Mouse (Mus musculus): Measurements from ENCODE around the gene Pou3f1. TPM values are rescaled to one million over a fixed set of nuclear protein-coding genes. Genes with fewer than 3 reads are reported as not detected.

Gene Pou3f1
- 0.01 and 0.02 TPM in 2 replicates for polyA plus RNA-seq (2012)

DNA sequence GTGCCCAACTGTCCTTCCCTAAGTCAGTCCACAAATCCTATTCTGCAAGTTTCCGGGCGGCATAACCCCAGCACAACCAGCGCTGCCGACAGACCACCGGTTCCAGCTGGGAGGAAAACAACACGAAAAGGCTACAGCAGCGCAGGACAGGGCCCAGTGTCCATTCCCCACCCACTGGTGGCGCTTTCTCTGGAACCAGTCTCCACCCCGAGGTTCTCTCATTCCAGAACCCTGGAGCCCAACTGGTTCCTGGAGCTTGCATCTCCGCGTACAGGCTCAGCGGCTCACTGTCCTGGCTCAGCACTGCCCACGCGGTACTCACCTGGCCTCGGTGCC, at the start of gene Pou3f1:
Gene Pou3f1, plus strand, starts transcription at position 290 of the 336 bp plus-strand sequence.
- peaks cover 18% of the 10 kb centered on the region for H3K4me1 ChIP-seq (ENCODE audit: control insufficient read depth)
- H3K9me3 ChIP-seq (ENCODE audit: control insufficient read depth, low read length), result peaks cover 23% of the 10 kb centered on the region
- TF ChIP-seq GATA1 (IDR thresholded peaks at IDR 0.05; ENCODE audit: low read length) (no peak), TAL1 (IDR thresholded peaks at IDR 0.05; ENCODE audit: low read length) (no peak)
- H3K4me3 ChIP-seq (replicated peaks), result peak within 1 kb of the TSS; percentile 44
- peaks cover 100% of the 10 kb centered on the region for H3K27me3 ChIP-seq (ENCODE audit: control insufficient read depth)
- H3K36me3 ChIP-seq (ENCODE audit: control insufficient read depth), result no peaks in the 10 kb centered on the region

- H3K9me3 ChIP-seq (ENCODE audit: control insufficient read depth, low read length), result no peaks in the 10 kb centered on the region
- H3K4me3 ChIP-seq (replicated peaks), result peak overlapping the region; percentile 63
- TF ChIP-seq TAL1 (IDR thresholded peaks at IDR 0.05; ENCODE audit: low read length) (no peak), GATA1 (IDR thresholded peaks at IDR 0.05; ENCODE audit: low read length) (no peak)
- H3K27me3 ChIP-seq (ENCODE audit: control insufficient read depth), result peaks cover 33% of the 10 kb centered on the region
- H3K36me3 ChIP-seq (ENCODE audit: control insufficient read depth), result peaks cover 4% of the 10 kb centered on the region; the same call in 1 of the 2 replicates
- peaks cover 91% of the 10 kb centered on the region for H3K4me1 ChIP-seq (ENCODE audit: control insufficient read depth)
These were observed 49.4 kb upstream of the Pou3f1 start for GRCm38 (mm10) chr4:124607166-124607565.

DNA sequence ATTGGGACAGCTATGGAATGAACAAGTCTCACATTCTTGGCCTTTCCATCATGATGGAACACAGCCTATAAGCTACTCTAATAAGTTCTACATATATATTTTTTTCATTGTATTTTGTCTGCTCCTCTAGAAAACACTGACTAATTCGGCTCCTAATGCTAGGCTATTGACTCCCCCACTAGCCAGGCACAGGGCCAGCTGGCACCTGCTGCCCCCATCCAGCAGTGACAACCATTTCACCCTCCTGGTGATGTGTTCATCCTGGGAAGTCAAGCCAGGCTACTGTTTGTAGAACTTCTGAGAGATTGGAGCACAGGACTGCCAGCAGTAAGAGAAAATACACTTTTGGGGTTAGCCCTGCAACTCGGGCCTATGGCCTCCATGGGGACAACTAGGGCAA, 46.5 kb upstream of the Pou3f1 start:
- TF ChIP-seq GATA1 (IDR thresholded peaks at IDR 0.05; ENCODE audit: low read length) (no peak), TAL1 (IDR thresholded peaks at IDR 0.05; ENCODE audit: low read length) (no peak)
- Histone ChIP-seq H3K27me3 (ENCODE audit: control insufficient read depth) (peaks cover 32% of the 10 kb centered on the region), H3K4me1 (ENCODE audit: control insufficient read depth) (peaks cover 72% of the 10 kb centered on the region), H3K36me3 (ENCODE audit: control insufficient read depth) (peaks cover 4% of the 10 kb centered on the region; the same call in 1 of the 2 replicates), H3K9me3 (ENCODE audit: control insufficient read depth, low read length) (no peaks in the 10 kb centered on the region), H3K4me3 (replicated peaks) (no peak overlapping the region)

GRCm38 (mm10) chr4:124610703-124611102, 45.9 kb upstream of the Pou3f1 start, which contains the start of gene 3100002H09Rik:
Gene 3100002H09Rik, minus strand, starts transcription at chr4:124610803.
- TF ChIP-seq GATA1 (IDR thresholded peaks at IDR 0.05; ENCODE audit: low read length) (no peak), TAL1 (IDR thresholded peaks at IDR 0.05; ENCODE audit: low read length) (no peak)
- Histone ChIP-seq H3K4me1 (ENCODE audit: control insufficient read depth) (peaks cover 66% of the 10 kb centered on the region), H3K27me3 (ENCODE audit: control insufficient read depth) (peaks cover 36% of the 10 kb centered on the region), H3K36me3 (ENCODE audit: control insufficient read depth) (peaks cover 3% of the 10 kb centered on the region; the same call in 1 of the 2 replicates), H3K4me3 (replicated peaks) (no peak within 1 kb of the TSS), H3K9me3 (ENCODE audit: control insufficient read depth, low read length) (no peaks in the 10 kb centered on the region)

- H3K27me3 ChIP-seq (ENCODE audit: control insufficient read depth), result peaks cover 47% of the 10 kb centered on the region
- H3K4me1 ChIP-seq (ENCODE audit: control insufficient read depth), result peaks cover 55% of the 10 kb centered on the region
- H3K4me3 ChIP-seq (replicated peaks), result no peak overlapping the region
- TF ChIP-seq TAL1 (IDR thresholded peaks at IDR 0.05; ENCODE audit: low read length) (no peak), GATA1 (IDR thresholded peaks at IDR 0.05; ENCODE audit: low read length) (peak; percentile 80)
- H3K9me3 ChIP-seq (ENCODE audit: control insufficient read depth, low read length), result no peaks in the 10 kb centered on the region
- H3K36me3 ChIP-seq (ENCODE audit: control insufficient read depth), result peaks cover 2% of the 10 kb centered on the region; the same call in 1 of the 2 replicates
These were observed 44.8 kb upstream of the Pou3f1 start for GRCm38 (mm10) chr4:124611768-124612167.

DNA sequence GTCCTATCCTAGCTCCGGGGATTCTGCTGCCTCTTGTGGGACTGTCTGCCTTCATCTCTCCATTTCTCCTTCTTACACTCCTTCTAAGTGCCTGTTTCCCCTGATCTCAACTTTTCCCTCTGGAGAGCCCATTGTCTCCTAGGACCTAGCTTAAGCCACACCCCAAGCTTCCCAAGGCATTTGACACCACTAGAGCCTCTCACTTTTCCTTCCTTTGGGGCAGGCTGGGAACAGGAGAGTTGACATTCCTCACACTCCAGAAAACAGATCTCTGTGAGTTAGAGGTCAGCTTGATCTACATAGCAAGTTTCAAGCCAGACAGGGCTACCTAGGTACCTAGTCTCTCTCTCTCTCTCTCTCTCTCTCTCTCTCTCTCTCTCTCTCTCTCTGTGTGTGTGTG, 42.4 kb upstream of the Pou3f1 start:
- TF ChIP-seq TAL1 (IDR thresholded peaks at IDR 0.05; ENCODE audit: low read length) (no peak), GATA1 (IDR thresholded peaks at IDR 0.05; ENCODE audit: low read length) (no peak)
- H3K4me1 ChIP-seq (ENCODE audit: control insufficient read depth), result peaks cover 31% of the 10 kb centered on the region
- no peaks in the 10 kb centered on the region for H3K9me3 ChIP-seq (ENCODE audit: control insufficient read depth, low read length)
- H3K36me3 ChIP-seq (ENCODE audit: control insufficient read depth), result no peaks in the 10 kb centered on the region
- H3K27me3 ChIP-seq (ENCODE audit: control insufficient read depth), result peaks cover 71% of the 10 kb centered on the region
- H3K4me3 ChIP-seq (replicated peaks), result no peak overlapping the region

DNA sequence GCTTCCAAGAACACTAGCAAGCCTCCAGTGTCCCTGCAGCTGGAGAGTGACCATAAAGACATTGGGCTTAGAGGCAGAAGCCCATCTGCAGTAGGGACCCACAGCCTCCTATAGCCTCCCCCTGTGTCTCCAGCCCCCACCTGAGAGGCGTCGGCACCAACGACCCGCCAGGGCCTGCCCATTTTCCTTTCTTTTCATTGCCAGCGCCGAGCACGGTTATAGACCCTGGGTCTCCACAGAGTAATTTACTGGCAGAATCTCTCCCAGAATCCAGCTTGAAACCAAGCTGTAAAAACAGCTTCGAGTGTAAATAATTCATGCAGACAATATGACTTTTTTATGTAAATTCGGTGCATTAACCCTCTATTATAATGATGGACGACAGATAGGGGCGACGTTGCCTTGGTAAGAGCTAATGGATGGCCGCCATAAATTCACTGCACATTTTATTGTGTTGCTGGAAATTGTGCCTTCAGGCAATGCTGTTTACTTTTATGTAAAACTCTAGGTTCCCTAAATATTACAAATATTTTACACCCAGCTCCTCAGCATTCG, 41.1 kb upstream of the Pou3f1 start:
- no peak overlapping the region for H3K4me3 ChIP-seq (replicated peaks)
- H3K9me3 ChIP-seq (ENCODE audit: control insufficient read depth, low read length), result no peaks in the 10 kb centered on the region
- H3K4me1 ChIP-seq (ENCODE audit: control insufficient read depth), result peaks cover 22% of the 10 kb centered on the region
- no peak for TF ChIP-seq TAL1 (IDR thresholded peaks at IDR 0.05; ENCODE audit: low read length)
- TF ChIP-seq GATA1 (IDR thresholded peaks at IDR 0.05; ENCODE audit: low read length), result no peak
- H3K27me3 ChIP-seq (ENCODE audit: control insufficient read depth), result peaks cover 84% of the 10 kb centered on the region
- H3K36me3 ChIP-seq (ENCODE audit: control insufficient read depth), result no peaks in the 10 kb centered on the region

- peaks cover 85% of the 10 kb centered on the region for H3K27me3 ChIP-seq (ENCODE audit: control insufficient read depth)
- no peaks in the 10 kb centered on the region for H3K36me3 ChIP-seq (ENCODE audit: control insufficient read depth)
- H3K4me3 ChIP-seq (replicated peaks), result no peak overlapping the region
- no peaks in the 10 kb centered on the region for H3K9me3 ChIP-seq (ENCODE audit: control insufficient read depth, low read length)
- H3K4me1 ChIP-seq (ENCODE audit: control insufficient read depth), result peaks cover 17% of the 10 kb centered on the region
- TF ChIP-seq GATA1 (IDR thresholded peaks at IDR 0.05; ENCODE audit: low read length) (no peak), TAL1 (IDR thresholded peaks at IDR 0.05; ENCODE audit: low read length) (no peak)
These were observed 40.6 kb upstream of the Pou3f1 start for GRCm38 (mm10) chr4:124615986-124616385.

- no peaks in the 10 kb centered on the region for H3K36me3 ChIP-seq (ENCODE audit: control insufficient read depth)
- H3K4me1 ChIP-seq (ENCODE audit: control insufficient read depth), result peaks cover 13% of the 10 kb centered on the region
- TF ChIP-seq GATA1 (IDR thresholded peaks at IDR 0.05; ENCODE audit: low read length) (no peak), TAL1 (IDR thresholded peaks at IDR 0.05; ENCODE audit: low read length) (no peak)
- no peak overlapping the region for H3K4me3 ChIP-seq (replicated peaks)
- peaks cover 89% of the 10 kb centered on the region for H3K27me3 ChIP-seq (ENCODE audit: control insufficient read depth)
- no peaks in the 10 kb centered on the region for H3K9me3 ChIP-seq (ENCODE audit: control insufficient read depth, low read length)
These were observed 40.0 kb upstream of the Pou3f1 start for GRCm38 (mm10) chr4:124616636-124617035.

DNA sequence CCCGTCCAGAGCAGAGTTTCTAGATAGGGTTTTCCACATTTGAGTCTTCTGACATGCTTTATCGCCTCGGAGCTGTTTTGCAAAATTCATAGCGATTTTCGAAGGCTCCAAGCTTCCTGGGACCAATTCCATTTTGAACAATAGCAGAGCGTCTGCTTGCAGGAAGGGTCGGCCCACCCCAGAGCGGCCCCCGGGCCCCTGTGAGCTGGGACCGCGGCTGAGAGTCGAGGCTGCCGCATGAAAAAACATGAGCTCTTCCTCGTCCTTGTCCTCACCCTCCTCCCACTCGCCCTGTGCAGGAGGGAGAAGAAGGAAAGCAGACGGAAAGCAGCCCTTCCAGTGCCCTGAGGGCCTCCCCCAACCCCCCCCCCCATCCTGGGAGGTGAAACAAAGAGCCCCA, 38.0 kb upstream of the Pou3f1 start:
- Histone ChIP-seq H3K36me3 (ENCODE audit: control insufficient read depth) (no peaks in the 10 kb centered on the region), H3K4me1 (ENCODE audit: control insufficient read depth) (peaks cover 11% of the 10 kb centered on the region), H3K27me3 (ENCODE audit: control insufficient read depth) (peaks cover 76% of the 10 kb centered on the region), H3K9me3 (ENCODE audit: control insufficient read depth, low read length) (no peaks in the 10 kb centered on the region), H3K4me3 (replicated peaks) (no peak overlapping the region)
- TF ChIP-seq GATA1 (IDR thresholded peaks at IDR 0.05; ENCODE audit: low read length) (no peak), TAL1 (IDR thresholded peaks at IDR 0.05; ENCODE audit: low read length) (no peak)

Data from erythroblast, embryonic 14.5 days (primary cell).